Mouse (Mus musculus) bone marrow macrophage, adult 2 months (primary cell): Measurements from ENCODE around the gene Urb2. TPM values are rescaled to one million over a fixed set of nuclear protein-coding genes. Genes with fewer than 3 reads are reported as not detected.

Experiments
- H3K27ac ChIP-seq: 2 replicates; pipeline ENCODE4 v1.5.1; 2012; ENCODE audit warnings: low read depth, low read length; ENCODE audit not compliant: insufficient read depth
- H3K4me1 ChIP-seq: 2 replicates; pipeline ENCODE4 v1.6.1; 2012; ENCODE audit warnings: low read length; ENCODE audit not compliant: control insufficient read depth, insufficient read depth
- H3K4me3 ChIP-seq: 2 replicates; pipeline ENCODE4 v1.5.1; 2012; ENCODE audit warnings: mild to moderate bottlenecking, low read length, moderate library complexity; ENCODE audit not compliant: insufficient read depth
- CTCF ChIP-seq: IDR thresholded peaks from 2 replicates; pipeline ENCODE4 v1.5.1; 2012; ENCODE audit warnings: low read depth, mild to moderate bottlenecking, low read length, moderate library complexity
- POLR2A ChIP-seq: IDR thresholded peaks from 2 replicates; pipeline ENCODE4 v1.6.1; 2012; ENCODE audit warnings: mild to moderate bottlenecking, low read depth, low read length, borderline replicate concordance
- polyA plus RNA-seq: library from polyadenylated mRNA; stranded (reverse); fragments of >200 nt; gene quantifications from 2 replicates; pipeline ENCODE4 v1.2.4, GENCODE M21; 2012; ENCODE audit not compliant: missing spikeins, insufficient read depth, insufficient read length

Gene Urb2
- polyA plus RNA-seq, 1 experiment, result 3.7 TPM

GRCm38 (mm10) chr8:124075977-124076376 is 54.7 kb downstream of the Urb2 start:
- Histone ChIP-seq H3K4me1 (no peaks in the 10 kb centered on the region), H3K4me3 (no peak overlapping the region), H3K27ac (no peak overlapping the region)
- TF ChIP-seq POLR2A, result no peak

- Histone ChIP-seq H3K4me3 (no peak overlapping the region), H3K27ac (no peak overlapping the region), H3K4me1 (no peaks in the 10 kb centered on the region)
- TF ChIP-seq POLR2A, result no peak
- TF ChIP-seq CTCF, result no peak
Measured at GRCm38 (mm10) chr8:124076416-124076815, 55.1 kb downstream of the Urb2 start.

DNA sequence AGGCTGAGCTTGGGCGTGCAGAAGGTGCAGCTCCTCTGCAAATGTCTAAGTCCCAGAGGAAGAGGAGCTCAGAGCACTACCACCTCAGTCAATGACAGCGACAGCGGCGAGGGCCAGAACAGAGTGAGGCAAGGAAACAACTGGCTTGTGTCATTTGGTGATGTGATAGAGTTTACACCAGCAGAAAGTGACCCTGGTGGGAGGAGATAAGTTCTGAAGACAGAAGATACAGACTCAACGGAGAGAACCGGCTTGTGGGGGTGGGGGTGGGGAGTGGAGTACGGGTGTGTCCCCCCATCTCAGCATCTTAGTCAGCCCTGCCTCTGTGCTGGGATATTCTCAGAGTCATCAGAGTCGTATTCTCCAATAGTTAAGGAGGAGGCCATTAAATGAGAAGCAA is 56.1 kb downstream of the Urb2 start:
- no peak for TF ChIP-seq CTCF
- no peak for TF ChIP-seq POLR2A
- no peak overlapping the region for H3K4me3 ChIP-seq
- H3K4me1 ChIP-seq, result no peaks in the 10 kb centered on the region
- no peak overlapping the region for H3K27ac ChIP-seq

DNA sequence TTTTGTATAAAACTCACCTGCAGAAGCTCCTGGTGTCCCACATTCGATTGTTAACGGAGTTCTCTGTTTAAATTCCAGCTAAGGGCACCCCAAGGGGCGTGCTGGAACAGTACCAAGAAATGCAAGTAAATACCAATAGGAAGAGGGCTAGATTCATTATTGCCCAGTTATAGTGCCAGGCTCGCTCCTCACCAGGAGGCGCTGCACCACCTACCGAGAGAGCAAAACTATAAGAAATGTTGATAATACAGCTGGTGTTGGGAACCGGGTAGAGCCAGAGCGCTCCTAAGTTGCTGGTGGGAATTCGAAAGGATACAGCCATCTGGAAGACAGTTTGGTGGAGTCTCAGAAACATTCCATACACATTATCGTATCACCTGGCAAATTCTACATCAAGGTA is 56.7 kb downstream of the Urb2 start:
- Histone ChIP-seq H3K4me1 (no peaks in the 10 kb centered on the region), H3K27ac (no peak overlapping the region), H3K4me3 (no peak overlapping the region)
- no peak for TF ChIP-seq POLR2A
- TF ChIP-seq CTCF, result no peak

DNA sequence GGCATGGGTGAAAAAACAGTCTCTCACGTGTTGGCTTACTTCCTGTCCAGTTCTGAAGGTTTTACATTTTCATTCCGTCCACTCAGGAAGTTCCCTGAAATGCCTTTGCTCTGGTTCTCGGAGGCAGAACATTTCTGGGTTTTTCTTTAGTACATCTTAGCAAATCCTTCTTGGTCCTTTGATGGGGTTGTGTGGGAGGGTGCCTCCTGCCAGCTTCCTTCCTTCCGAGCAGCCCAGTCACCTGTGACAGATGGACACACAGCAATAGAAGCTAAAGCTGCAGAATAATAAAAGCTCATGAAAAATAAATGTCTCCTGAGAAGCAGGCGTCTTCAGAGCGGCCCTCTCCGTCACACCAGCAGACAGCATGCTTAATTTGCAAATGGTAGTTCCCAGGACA is 57.7 kb downstream of the Urb2 start:
- TF ChIP-seq POLR2A (no peak), CTCF (no peak)
- no peak overlapping the region for H3K27ac ChIP-seq
- no peak overlapping the region for H3K4me3 ChIP-seq
- no peaks in the 10 kb centered on the region for H3K4me1 ChIP-seq

DNA sequence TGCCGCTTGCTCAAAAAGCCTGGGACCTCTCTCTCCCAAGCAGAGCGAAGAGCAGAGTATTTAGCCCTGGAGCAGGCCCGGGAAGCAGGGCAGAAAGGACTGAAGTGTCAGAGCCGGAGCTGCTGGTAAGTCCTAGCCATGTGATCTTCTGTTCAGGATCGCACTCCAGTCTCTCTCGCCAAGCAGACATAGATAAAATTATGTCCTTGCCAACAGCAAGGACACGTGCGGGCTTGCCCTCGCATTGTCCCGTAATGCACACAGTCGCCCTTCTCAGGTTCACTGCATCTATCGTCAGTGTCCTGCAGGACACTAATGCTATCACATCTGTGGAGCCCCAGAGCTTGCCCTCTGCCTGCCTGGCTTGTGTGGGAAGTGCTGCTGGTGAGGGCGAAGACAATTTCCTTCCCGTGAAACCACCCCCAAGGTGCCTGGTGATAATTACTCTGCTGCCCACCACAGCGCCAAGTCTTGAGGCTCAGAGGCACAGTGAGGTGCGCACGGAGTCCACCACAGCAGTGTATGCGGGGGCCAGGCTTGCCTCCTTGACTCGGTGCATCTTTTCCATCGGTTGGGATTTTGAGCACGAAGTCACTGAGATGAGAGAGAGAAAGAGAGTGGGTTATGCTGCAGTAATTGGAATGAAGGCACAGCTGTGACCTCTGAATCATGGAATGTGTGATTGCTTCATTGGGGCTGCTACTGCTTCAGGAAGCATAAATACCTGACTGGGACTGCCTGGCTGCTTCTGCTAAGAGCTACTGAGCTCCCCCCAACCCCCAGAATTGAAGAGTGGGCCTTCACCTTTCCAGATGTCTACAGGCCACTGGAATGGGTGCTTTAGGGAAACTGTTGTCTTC is 59.4 kb downstream of the Urb2 start:
- no peak for TF ChIP-seq POLR2A
- no peak for TF ChIP-seq CTCF
- Histone ChIP-seq H3K4me1 (peaks cover 3% of the 10 kb centered on the region), H3K4me3 (no peak overlapping the region), H3K27ac (no peak overlapping the region)

- Histone ChIP-seq H3K4me1 (peaks cover 4% of the 10 kb centered on the region), H3K27ac (no peak overlapping the region), H3K4me3 (no peak overlapping the region)
- TF ChIP-seq CTCF (no peak), POLR2A (no peak)
Measured at GRCm38 (mm10) chr8:124082616-124083015, 61.3 kb downstream of the Urb2 start.

- no peak for TF ChIP-seq CTCF
- TF ChIP-seq POLR2A, result no peak
- H3K27ac ChIP-seq, result no peak overlapping the region
- H3K4me3 ChIP-seq, result no peak overlapping the region
- H3K4me1 ChIP-seq, result peaks cover 4% of the 10 kb centered on the region
Measured at GRCm38 (mm10) chr8:124083611-124084010, 62.3 kb downstream of the Urb2 start.

GRCm38 (mm10) chr8:124085668-124086067 is 64.4 kb downstream of the Urb2 start:
- no peak overlapping the region for H3K27ac ChIP-seq
- TF ChIP-seq CTCF, result no peak
- TF ChIP-seq POLR2A, result no peak
- peaks cover 4% of the 10 kb centered on the region for H3K4me1 ChIP-seq
- no peak overlapping the region for H3K4me3 ChIP-seq

DNA sequence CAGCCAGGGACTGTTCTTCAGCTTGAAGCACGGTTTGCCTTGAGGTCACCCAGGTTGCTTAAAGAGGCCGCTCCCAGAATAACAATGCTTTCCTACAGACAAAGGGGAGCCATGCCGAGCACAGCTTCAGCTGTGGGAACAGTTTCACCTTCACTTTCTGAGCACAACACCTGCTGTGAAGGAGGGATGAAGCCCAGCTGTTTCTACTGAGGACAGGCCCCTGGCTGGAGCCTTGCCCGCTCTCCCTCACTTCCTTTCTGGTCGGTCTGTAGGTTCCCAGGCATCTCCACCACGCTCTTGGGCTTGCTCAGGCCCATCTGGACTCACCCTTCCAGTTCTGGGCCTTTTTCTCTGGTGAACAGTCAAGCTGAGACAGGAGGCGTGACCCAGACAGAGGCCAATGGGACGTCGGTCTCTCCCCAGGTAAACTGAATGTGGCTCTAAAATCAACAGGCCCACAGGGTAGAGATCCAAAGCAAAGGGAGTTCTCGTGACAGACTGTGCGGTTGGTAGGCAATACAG is 66.8 kb downstream of the Urb2 start:
- Histone ChIP-seq H3K4me3 (no peak overlapping the region), H3K27ac (no peak overlapping the region), H3K4me1 (peaks cover 4% of the 10 kb centered on the region)
- TF ChIP-seq POLR2A (no peak), CTCF (no peak)
